Mouse (Mus musculus): ENCODE data around the gene Sec14l4.

DNA sequence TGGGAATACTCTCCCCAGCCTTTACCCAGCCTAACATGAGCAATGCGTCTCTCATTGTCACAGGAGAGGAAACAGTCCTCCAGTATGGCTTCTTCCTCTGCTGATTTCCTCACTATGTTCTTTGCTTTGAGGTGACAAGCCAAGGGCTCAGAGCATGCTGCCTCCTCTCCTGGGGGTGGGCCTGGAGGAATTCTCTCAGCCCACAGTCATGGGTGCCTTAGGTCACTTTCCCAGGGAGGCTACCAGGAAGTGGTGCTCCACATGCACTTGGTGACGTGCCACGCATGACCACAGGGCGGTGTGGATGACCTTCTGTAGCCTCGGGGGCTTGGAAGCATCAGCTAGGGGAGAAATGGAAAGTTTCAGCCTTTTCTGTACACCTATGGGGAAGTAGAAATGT is 35.8 kb upstream of the Sec14l4 start:
- TF ChIP-seq POLR2A (IDR thresholded peaks at IDR 0.05; ENCODE audit: low read depth, low read length) (no peak), CTCF (conservative IDR thresholded peaks at IDR 0.05; ENCODE audit: insufficient read depth, insufficient read length, low read depth, low read length) (no peak)
